Mouse (Mus musculus) liver, embryonic 16.5 days (tissue): ENCODE measurements at regions not wholly inside any gene's neighbourhood (a gene's known extent, or its start where the extent isn't known, plus 50 kb on each side); places are given as distances from the start of the nearest gene placed in this dataset.

Experiments used
- ATAC-seq: fragments of 200-750 bp; cut with Nextera tagmentation; 2 replicates; pipeline ENCODE4 v1.8.0; 2017; ENCODE audit warnings: low read depth, mild to moderate bottlenecking, moderate number of reproducible peaks, moderate library complexity
- H3K27ac ChIP-seq: fragments of 300-500 bp; sonication (generic); 2 replicates; pipeline ENCODE4 v1.5.1; 2014; ENCODE audit warnings: mild to moderate bottlenecking, low read length
- H3K27me3 ChIP-seq: fragments of 300-500 bp; sonication (generic); 2 replicates; pipeline ENCODE4 v1.6.1; 2014; ENCODE audit warnings: low read depth, low read length, mixed read lengths; ENCODE audit not compliant: control insufficient read depth, insufficient read depth
- H3K36me3 ChIP-seq: fragments of 300-500 bp; sonication (generic); 2 replicates; pipeline ENCODE4 v1.6.1; 2014; ENCODE audit warnings: mild to moderate bottlenecking; ENCODE audit not compliant: control insufficient read depth, insufficient read depth
- H3K4me1 ChIP-seq: fragments of 300-500 bp; sonication (generic); 2 replicates; pipeline ENCODE4 v1.6.1; 2014; ENCODE audit warnings: low read depth, low read length, mixed read lengths; ENCODE audit not compliant: control insufficient read depth
- H3K4me2 ChIP-seq: fragments of 300-500 bp; sonication (generic); 2 replicates; pipeline ENCODE4 v1.6.1; 2014; ENCODE audit warnings: low read depth, low read length, mixed read lengths
- H3K4me3 ChIP-seq: fragments of 300-500 bp; sonication (generic); 2 replicates; pipeline ENCODE4 v1.5.1; 2014; ENCODE audit warnings: low read depth, mild to moderate bottlenecking, low read length
- H3K9ac ChIP-seq: fragments of 300-500 bp; sonication (generic); 2 replicates; pipeline ENCODE4 v1.6.1; 2014; ENCODE audit warnings: low read depth, low read length
- H3K9me3 ChIP-seq: fragments of 300-500 bp; sonication (generic); replicated peaks from 2 replicates; pipeline ENCODE4 v1.6.1; 2016; ENCODE audit warnings: low read length; ENCODE audit not compliant: control insufficient read depth
- WGBS: fragments of 180-500 bp; shearing (Covaris S2); extraction: QIAGEN DNeasy Blood & Tissue Kit; methylation state at CpG from one replicate; pipeline ENCODE4 v1.1.7; 2014; ENCODE audit not compliant: insufficient replicate concordance; 5-methylcytosine and 5-hydroxymethylcytosine counted together

GRCm38 (mm10) chr1:72108678-72109077, 103.4 kb downstream of the Mreg start:
- no peaks in the 10 kb centered on the region for H3K36me3 ChIP-seq
- H3K4me3 ChIP-seq = no peak overlapping the region
- H3K9ac ChIP-seq = no peak overlapping the region
- no peaks in the 10 kb centered on the region for H3K4me1 ChIP-seq
- no peak for ATAC-seq
- no peaks in the 10 kb centered on the region for H3K9me3 ChIP-seq
- WGBS = 56% methylated on average over 8 of the region's 8 CpGs
- no peak overlapping the region for H3K4me2 ChIP-seq
- no peak overlapping the region for H3K27ac ChIP-seq
- H3K27me3 ChIP-seq = no peaks in the 10 kb centered on the region

GRCm38 (mm10) chr1:72107125-72107524, 105.0 kb downstream of the Mreg start:
- no peak for ATAC-seq
- Histone ChIP-seq H3K36me3 (no peaks in the 10 kb centered on the region), H3K4me2 (no peak overlapping the region), H3K9me3 (no peaks in the 10 kb centered on the region), H3K27me3 (no peaks in the 10 kb centered on the region), H3K4me1 (no peaks in the 10 kb centered on the region), H3K4me3 (no peak overlapping the region), H3K9ac (no peak overlapping the region), H3K27ac (no peak overlapping the region)
- WGBS = 39% methylated on average over 7 of the region's 7 CpGs

DNA sequence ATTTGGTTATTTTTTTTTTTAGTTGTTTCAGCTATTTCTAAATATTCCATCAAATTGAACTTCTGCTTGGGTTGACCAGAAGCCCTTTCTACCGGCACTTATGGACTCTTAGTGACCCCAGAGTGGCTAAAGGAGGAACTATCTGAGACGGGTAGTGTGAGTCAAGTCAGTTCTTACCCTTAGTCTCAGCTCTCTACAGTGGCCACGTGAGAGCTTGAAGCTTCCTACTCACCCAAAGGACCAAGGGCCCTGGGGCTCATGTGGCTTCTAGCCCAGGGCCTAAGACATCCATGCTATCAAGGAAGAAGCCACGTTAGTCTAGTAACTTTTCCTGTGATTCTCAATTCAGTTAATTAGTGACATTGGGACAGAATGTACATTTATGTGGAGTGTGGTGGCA, 105.5 kb downstream of the Mreg start:
- ATAC-seq = peak; percentile 32; the same call in 1 of the 2 replicates
- H3K27ac ChIP-seq = no peak overlapping the region
- no peaks in the 10 kb centered on the region for H3K4me1 ChIP-seq
- no peak overlapping the region for H3K4me3 ChIP-seq
- no peaks in the 10 kb centered on the region for H3K9me3 ChIP-seq
- H3K36me3 ChIP-seq = no peaks in the 10 kb centered on the region
- H3K4me2 ChIP-seq = no peak overlapping the region
- WGBS = 40% methylated on average over 4 of the region's 4 CpGs
- no peak overlapping the region for H3K9ac ChIP-seq
- no peaks in the 10 kb centered on the region for H3K27me3 ChIP-seq

GRCm38 (mm10) chr1:72105435-72106057, 106.6 kb downstream of the Mreg start:
- H3K36me3 ChIP-seq = no peaks in the 10 kb centered on the region
- H3K4me1 ChIP-seq = no peaks in the 10 kb centered on the region
- H3K9ac ChIP-seq = no peak overlapping the region
- no peaks in the 10 kb centered on the region for H3K9me3 ChIP-seq
- no peak overlapping the region for H3K27ac ChIP-seq
- WGBS = 54% methylated on average over 5 of the region's 5 CpGs
- H3K27me3 ChIP-seq = no peaks in the 10 kb centered on the region
- no peak overlapping the region for H3K4me3 ChIP-seq
- no peak overlapping the region for H3K4me2 ChIP-seq
- ATAC-seq = no peak

- Histone ChIP-seq H3K4me2 (no peak overlapping the region), H3K9ac (no peak overlapping the region), H3K27ac (no peak overlapping the region), H3K9me3 (no peaks in the 10 kb centered on the region), H3K4me1 (no peaks in the 10 kb centered on the region), H3K4me3 (no peak overlapping the region), H3K36me3 (no peaks in the 10 kb centered on the region), H3K27me3 (no peaks in the 10 kb centered on the region)
- WGBS = 25% methylated on average over 6 of the region's 6 CpGs
- no peak for ATAC-seq
Observed at GRCm38 (mm10) chr1:72103962-72104361, 108.1 kb downstream of the Mreg start.

- no peak overlapping the region for H3K4me3 ChIP-seq
- H3K9ac ChIP-seq = no peak overlapping the region
- no peaks in the 10 kb centered on the region for H3K9me3 ChIP-seq
- H3K27ac ChIP-seq = no peak overlapping the region
- H3K4me1 ChIP-seq = no peaks in the 10 kb centered on the region
- 66% methylated on average over 6 of the region's 6 CpGs for WGBS
- no peak for ATAC-seq
- H3K27me3 ChIP-seq = no peaks in the 10 kb centered on the region
- no peaks in the 10 kb centered on the region for H3K36me3 ChIP-seq
- H3K4me2 ChIP-seq = no peak overlapping the region
Observed at GRCm38 (mm10) chr1:72103387-72103786, 108.7 kb downstream of the Mreg start.

DNA sequence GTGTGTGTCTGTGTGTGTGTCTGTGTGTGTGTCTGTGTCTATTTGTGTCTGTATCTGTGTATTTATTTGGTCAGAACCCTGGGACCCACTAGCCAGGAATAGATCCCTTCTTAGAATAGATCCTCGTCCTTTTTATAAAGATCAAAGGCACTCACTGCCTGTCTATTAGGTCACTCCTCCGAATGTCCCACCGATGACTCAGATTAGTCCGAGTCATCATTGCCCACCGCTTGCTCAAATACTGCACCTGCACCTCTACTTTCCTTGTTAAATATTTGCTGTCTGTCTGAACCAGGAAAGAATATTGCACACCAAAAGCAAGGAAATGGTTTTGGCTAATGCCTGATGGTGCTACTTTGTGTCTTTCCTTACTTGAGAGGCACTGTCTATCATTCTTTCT, 112.7 kb downstream of the Mreg start:
- no peaks in the 10 kb centered on the region for H3K27me3 ChIP-seq
- WGBS = 63% methylated on average over 5 of the region's 5 CpGs
- H3K4me2 ChIP-seq = no peak overlapping the region
- no peak overlapping the region for H3K27ac ChIP-seq
- no peaks in the 10 kb centered on the region for H3K36me3 ChIP-seq
- no peaks in the 10 kb centered on the region for H3K9me3 ChIP-seq
- H3K9ac ChIP-seq = no peak overlapping the region
- no peak overlapping the region for H3K4me3 ChIP-seq
- no peaks in the 10 kb centered on the region for H3K4me1 ChIP-seq
- no peak for ATAC-seq

GRCm38 (mm10) chr1:72091344-72091743, 120.8 kb downstream of the Mreg start:
- Histone ChIP-seq H3K4me1 (no peaks in the 10 kb centered on the region), H3K9me3 (no peaks in the 10 kb centered on the region), H3K27ac (no peak overlapping the region), H3K4me3 (no peak overlapping the region), H3K27me3 (no peaks in the 10 kb centered on the region), H3K4me2 (no peak overlapping the region), H3K9ac (no peak overlapping the region), H3K36me3 (no peaks in the 10 kb centered on the region)
- no peak for ATAC-seq
- 76% methylated on average over 2 of the region's 2 CpGs for WGBS

- no peak for ATAC-seq
- 52% methylated on average over 6 of the region's 6 CpGs for WGBS
Observed at GRCm38 (mm10) chr1:72085661-72086060, 126.4 kb downstream of the Mreg start.

More at GRCm38 (mm10) chr1:72085661-72086060, 126.4 kb downstream of the Mreg start:
- no peak overlapping the region for H3K4me2 ChIP-seq
- no peaks in the 10 kb centered on the region for H3K9me3 ChIP-seq
- H3K4me3 ChIP-seq = no peak overlapping the region
- no peak overlapping the region for H3K27ac ChIP-seq
- no peak overlapping the region for H3K9ac ChIP-seq
- H3K27me3 ChIP-seq = no peaks in the 10 kb centered on the region
- no peaks in the 10 kb centered on the region for H3K36me3 ChIP-seq
- no peaks in the 10 kb centered on the region for H3K4me1 ChIP-seq
